Mouse (Mus musculus) Patski (cell line): Measurements from ENCODE around the gene Cmtm8. TPM values are rescaled to one million over a fixed set of nuclear protein-coding genes. Genes with fewer than 3 reads are reported as not detected.
A peak's percentile ranks its signal among the peaks of the same experiment; 100 is the strongest.

ENCODE experiments used
- ATAC-seq: fragments of 100-300 bp; one replicate; pipeline ENCODE4 v1.8.0; 2021
- CTCF ChIA-PET: fragments of 350-600 bp; sonication (Branson Sonifier 250); formaldehyde crosslinking; loops from one replicate; lab custom pipeline; 2022; ENCODE audit warnings: inconsistent platforms; lab: Charles Lee
- POLR2A ChIA-PET: fragments of 350-600 bp; sonication (Branson Sonifier 250); formaldehyde crosslinking; loops from one replicate; lab custom pipeline; 2022; ENCODE audit warnings: antibody characterized with exemption, inconsistent platforms; lab: Charles Lee
- DNase-seq: peaks from one replicate; pipeline ENCODE4 v3.0.0-alpha.2; 2011; ENCODE audit warnings: low read depth, low spot score
- H3K27me3 ChIP-seq: fragments of 371-371 bp; one replicate; pipeline ENCODE4 v1.5.1; 2021
- CTCF ChIP-seq: fragments of 100-300 bp; IDR thresholded peaks from one replicate; pipeline ENCODE4 v1.5.1; 2021
- in situ Hi-C: fragments of 300-500 bp; cut with MboI; formaldehyde crosslinking; loops from 3 replicates; pipeline ENCODE4 v1.11.1; 2018; ENCODE audit warnings: low pct_unique_long_range_greater_than_20kb, mixed read lengths
- polyA plus RNA-seq: library from polyadenylated mRNA; unstranded; gene quantifications from one replicate; pipeline ENCODE4 v1.2.3, GENCODE M21; 2021

Cmtm8 gene
- polyA plus RNA-seq = 56.0 TPM

GRCm38 (mm10) chr9:114844017-114844662, at the start of gene Cmtm8:
Gene Cmtm8 (minus strand): TSS chr9:114844156.
- POLR2A ChIA-PET = interaction anchor here (0.5 to 1.3 kb wide), 7 partner anchors 9 to 215 kb away, joined by 3 to 7 read pairs (median 3); no protein-coding TSS in a partner anchor
- DNase-seq = no peak
- CTCF ChIA-PET = interaction anchor here (2.7 kb wide), 1 partner anchor 12 kb away, joined by 18 read pairs; no protein-coding TSS in a partner anchor
- TF ChIP-seq CTCF = no peak
- in situ Hi-C loops = no loop called here
- peak; percentile 73 for ATAC-seq
- no peaks in the 10 kb centered on the region for H3K27me3 ChIP-seq

- ChIA-PET CTCF (no interaction called here), POLR2A (no interaction called here)
- TF ChIP-seq CTCF = no peak
- DNase-seq = no peak
- in situ Hi-C loops = no loop called here
- no peaks in the 10 kb centered on the region for H3K27me3 ChIP-seq
- no peak for ATAC-seq
These were observed 49.0 kb upstream of the Cmtm8 start for GRCm38 (mm10) chr9:114892974-114893373.

- ATAC-seq = no peak
- no peak for TF ChIP-seq CTCF
These were observed 46.4 kb upstream of the Cmtm8 start for GRCm38 (mm10) chr9:114890377-114890776.

GRCm38 (mm10) chr9:114888856-114889407, 45.0 kb upstream of the Cmtm8 start:
- H3K27me3 ChIP-seq = no peaks in the 10 kb centered on the region
- DNase-seq = no peak
- TF ChIP-seq CTCF = peak; percentile 55
- ATAC-seq = no peak
- in situ Hi-C loops = no loop called here
- CTCF ChIA-PET = interaction anchor here (0.7 to 1.6 kb wide), 5 partner anchors 36 to 136 kb away, joined by 3 to 8 read pairs (median 5); no protein-coding TSS in a partner anchor
- POLR2A ChIA-PET = no interaction called here

More at GRCm38 (mm10) chr9:114890377-114890776, 46.4 kb upstream of the Cmtm8 start:
- H3K27me3 ChIP-seq = no peaks in the 10 kb centered on the region
- in situ Hi-C loops = no loop called here
- CTCF ChIA-PET = interaction anchor here (1.0 to 1.6 kb wide), 3 partner anchors 10 to 91 kb away, joined by 3 to 5 read pairs (median 4); no protein-coding TSS in a partner anchor
- no peak for DNase-seq
- POLR2A ChIA-PET = interaction anchor here (0.7 kb wide), 1 partner anchor 92 kb away, joined by 14 read pairs; no protein-coding TSS in a partner anchor

GRCm38 (mm10) chr9:114887699-114888098, 43.7 kb upstream of the Cmtm8 start:
- in situ Hi-C loops = no loop called here
- TF ChIP-seq CTCF = peak; percentile 86
- ChIA-PET CTCF (interaction anchor here (1.2 to 2.0 kb wide), 5 partner anchors 32 to 89 kb away, joined by 3 to 8 read pairs (median 6); no protein-coding TSS in a partner anchor), POLR2A (no interaction called here)
- peak; percentile 47 for ATAC-seq
- H3K27me3 ChIP-seq = no peaks in the 10 kb centered on the region
- peak; percentile 19 for DNase-seq

DNA sequence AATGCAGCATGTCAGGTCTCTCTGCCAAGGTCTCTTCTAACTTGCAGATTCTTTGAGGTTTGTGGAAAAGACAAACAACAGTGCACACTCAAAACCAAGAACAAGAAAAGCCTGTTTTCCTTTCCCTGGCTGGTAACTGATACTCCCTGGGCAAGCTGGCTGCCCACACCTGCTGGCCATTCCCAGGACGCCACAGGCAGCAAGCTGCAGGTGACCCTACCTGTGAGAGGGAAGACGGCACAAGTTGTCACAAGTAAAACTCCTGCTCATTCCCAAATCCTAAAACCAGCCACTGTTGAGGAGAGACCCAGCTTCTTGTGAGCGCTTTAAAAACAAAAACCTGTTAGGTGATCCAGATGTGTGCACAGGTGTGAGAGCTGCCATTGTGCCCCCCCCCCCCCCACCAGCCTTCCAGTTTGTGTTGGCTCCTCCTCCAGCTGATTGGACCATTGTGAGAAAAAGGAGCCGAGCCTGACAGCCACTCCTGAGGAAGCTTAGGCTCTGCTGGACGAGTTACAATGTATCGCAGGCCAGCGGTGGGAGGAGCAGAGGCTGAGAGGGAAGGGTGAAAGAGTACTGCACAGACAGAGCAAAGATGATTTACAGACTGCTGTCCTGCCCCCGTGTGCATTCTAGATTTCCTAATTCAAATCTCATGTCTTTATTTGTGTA, 42.2 kb upstream of the Cmtm8 start:
- TF ChIP-seq CTCF = no peak
- POLR2A ChIA-PET = no interaction called here
- no peaks in the 10 kb centered on the region for H3K27me3 ChIP-seq
- no peak for DNase-seq
- in situ Hi-C loops = no loop called here
- no peak for ATAC-seq
- CTCF ChIA-PET = interaction anchor here (2.0 kb wide), 1 partner anchor 84 kb away, joined by 6 read pairs; no protein-coding TSS in a partner anchor

DNA sequence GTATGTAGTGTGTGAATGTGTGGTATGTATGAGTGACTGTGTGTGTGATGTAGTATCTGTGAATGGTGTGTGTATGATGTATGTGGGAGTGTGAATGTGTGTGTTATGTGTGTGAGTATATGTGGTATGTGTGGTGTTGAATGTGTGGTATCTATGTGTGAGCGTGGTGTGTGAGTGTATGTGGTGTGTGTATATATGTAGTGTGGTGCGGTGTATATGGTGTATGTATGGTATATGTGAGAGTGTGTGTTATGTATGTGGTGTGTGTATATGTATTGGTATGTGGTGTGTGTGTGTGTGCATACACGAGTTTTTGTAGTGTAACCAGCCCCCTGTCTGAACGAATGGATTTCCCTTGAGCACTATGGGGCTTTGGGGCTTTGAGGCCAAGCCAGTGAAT, 41.6 kb upstream of the Cmtm8 start:
- CTCF ChIA-PET = no interaction called here
- ATAC-seq (no peak), DNase-seq (no peak)
- no peaks in the 10 kb centered on the region for H3K27me3 ChIP-seq
- POLR2A ChIA-PET = no interaction called here
- TF ChIP-seq CTCF = no peak
- in situ Hi-C loops = no loop called here

- TF ChIP-seq CTCF = no peak
- ChIA-PET CTCF (interaction anchor here (0.9 to 1.9 kb wide), 4 partner anchors 25 to 128 kb away, joined by 3 to 5 read pairs (median 4); no protein-coding TSS in a partner anchor), POLR2A (no interaction called here)
- ATAC-seq (no peak), DNase-seq (no peak)
- in situ Hi-C loops = loop anchor here (5.0 kb wide), 1 partner anchor 85 kb away; no protein-coding TSS in a partner anchor
- no peaks in the 10 kb centered on the region for H3K27me3 ChIP-seq
These were observed 38.0 kb upstream of the Cmtm8 start for GRCm38 (mm10) chr9:114881977-114882376.

GRCm38 (mm10) chr9:114855327-114855726, 11.4 kb upstream of the Cmtm8 start:
- POLR2A ChIA-PET = interaction anchor here (1.0 kb wide), 1 partner anchor 13 kb away, joined by 3 read pairs; no protein-coding TSS in a partner anchor
- DNase-seq (peak; percentile 76), ATAC-seq (peak; percentile 97)
- CTCF ChIA-PET = interaction anchor here (1.0 to 4.9 kb wide), 6 partner anchors 11 to 50 kb away, joined by 3 to 18 read pairs (median 3); partner anchors contain the start of gene Cmtm8
- TF ChIP-seq CTCF = peak; percentile 65
- no peaks in the 10 kb centered on the region for H3K27me3 ChIP-seq
- in situ Hi-C loops = no loop called here

DNA sequence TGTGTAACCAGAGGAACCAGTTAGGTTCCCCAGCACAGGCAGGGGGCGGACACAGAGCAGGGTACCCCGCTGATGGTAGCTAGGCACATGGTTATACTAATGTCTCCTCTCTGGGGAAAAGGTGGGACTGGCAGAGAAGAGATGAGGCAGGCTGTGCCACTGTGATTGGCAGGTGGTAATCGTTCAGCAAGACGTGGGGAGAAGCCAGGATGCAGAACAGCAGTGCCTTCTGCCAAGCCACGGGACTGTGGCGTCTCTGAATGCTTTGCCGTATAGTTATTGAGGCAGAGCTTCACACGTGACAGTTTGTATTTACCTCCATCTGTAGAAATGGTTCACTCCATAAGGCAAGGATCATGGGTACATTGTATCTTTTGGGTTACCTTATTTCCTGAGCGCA, 10.7 kb upstream of the Cmtm8 start:
- CTCF ChIA-PET = interaction anchor here (1.4 to 4.9 kb wide), 2 partner anchors 11 to 15 kb away, joined by 3 to 18 read pairs; partner anchors contain the start of gene Cmtm8
- DNase-seq (no peak), ATAC-seq (no peak)
- POLR2A ChIA-PET = no interaction called here
- TF ChIP-seq CTCF = no peak
- in situ Hi-C loops = no loop called here
- H3K27me3 ChIP-seq = no peaks in the 10 kb centered on the region
